Mouse (Mus musculus) megakaryocyte, adult 5-6 weeks (primary cell): Measurements from ENCODE around the gene Arf5. TPM values are rescaled to one million over a fixed set of nuclear protein-coding genes. Genes with fewer than 3 reads are reported as not detected.

Source experiments
- total RNA-seq, 2 experiments: library from RNA; stranded (forward) in 1 of 2; stranded (reverse) in 1 of 2; fragments of 153-499, 151-499 nt in 1 of 2; fragments of 221-1000, 200-1000 nt in 1 of 2; gene quantifications; 2 replicates each; pipeline versions ENCODE4 v1.2.3 to v1.2.4; 2015 to 2017

The Arf5 gene
- total RNA-seq, 2 experiments from 2014 or later, result 70.7 to 109 TPM

Other genes starting within 250 kb of the Arf5 start
- gene Zfp800, start 25.6 kb upstream of the Arf5 start, total RNA-seq (2015), result 29.3 and 40.3 TPM in 2 replicates
- gene Zfp800, start 25.6 kb upstream of the Arf5 start, total RNA-seq (2017), result 36.1 and 48.9 TPM in 2 replicates
- not detected in 2 replicates for gene Fscn3, start 4.2 kb downstream of the Arf5 start, total RNA-seq (2015)
- not detected in 2 replicates for gene Fscn3, start 4.2 kb downstream of the Arf5 start, total RNA-seq (2017)
- gene Gcc1, start 4.8 kb downstream of the Arf5 start, total RNA-seq (2015), result 4.2 and 4.8 TPM in 2 replicates
- gene Gcc1, start 4.8 kb downstream of the Arf5 start, total RNA-seq (2017), result 14.2 and 19.7 TPM in 2 replicates
- gene Pax4, start 25.8 kb downstream of the Arf5 start, total RNA-seq (2015), result not detected in 2 replicates
- not detected in 2 replicates for gene Pax4, start 25.8 kb downstream of the Arf5 start, total RNA-seq (2017)
- gene Snd1, start 51.6 kb downstream of the Arf5 start, total RNA-seq (2015), result 40.2 and 46.7 TPM in 2 replicates
- gene Snd1, start 51.6 kb downstream of the Arf5 start, total RNA-seq (2017), result 76.9 and 86.3 TPM in 2 replicates